Mouse (Mus musculus) bone marrow, adult 2 months (tissue): Measurements from ENCODE around the gene Ttc4. TPM values are rescaled to one million over a fixed set of nuclear protein-coding genes. Genes with fewer than 3 reads are reported as not detected.

Source experiments
- H3K27ac ChIP-seq: fragments of 200-500 bp; 2 replicates; pipeline ENCODE4 v1.5.1; 2012; ENCODE audit warnings: low read depth, mild to moderate bottlenecking, control low read depth, inconsistent platforms, low read length; ENCODE audit not compliant: control insufficient read depth, poor library complexity, insufficient read depth
- H3K4me1 ChIP-seq: fragments of 200-500 bp; 2 replicates; pipeline ENCODE4 v1.6.1; 2011; ENCODE audit warnings: low read length; ENCODE audit not compliant: control insufficient read depth, insufficient read depth
- H3K4me3 ChIP-seq: fragments of 200-500 bp; replicated peaks from 2 replicates; pipeline ENCODE3; 2011; ENCODE audit warnings: mild to moderate bottlenecking, low read depth, low read length, control low read depth; ENCODE audit not compliant: control insufficient read depth
- CTCF ChIP-seq: fragments of 200-500 bp; IDR thresholded peaks from 2 replicates; pipeline ENCODE4 v1.5.1; 2011; ENCODE audit warnings: low read length, control low read depth; ENCODE audit not compliant: control insufficient read depth, insufficient read depth
- POLR2A ChIP-seq: fragments of 200-500 bp; IDR thresholded peaks from 2 replicates; pipeline ENCODE4 v1.6.1; 2011; ENCODE audit warnings: low read depth, mild to moderate bottlenecking, control low read depth, low read length, borderline replicate concordance; ENCODE audit not compliant: control insufficient read depth
- WGBS: fragments of 180-500 bp; shearing (Covaris S2); methylation state at CpG from one replicate; pipeline ENCODE4 v1.1.7; 2018; 5-methylcytosine and 5-hydroxymethylcytosine counted together
- polyA plus RNA-seq: library from polyadenylated mRNA; stranded (reverse); fragments of >200 nt; gene quantifications from 2 replicates; pipeline ENCODE4 v1.2.4, GENCODE M21; 2011; ENCODE audit warnings: low replicate concordance; ENCODE audit not compliant: missing spikeins, insufficient read depth, insufficient read length

The Ttc4 gene
- polyA plus RNA-seq, 1 experiment: 38.1 TPM

GRCm38 (mm10) chr4:106699989-106700388 is 21.2 kb upstream of the Ttc4 start:
- Histone ChIP-seq H3K4me1 (no peaks in the 10 kb centered on the region), H3K27ac (no peak overlapping the region), H3K4me3 (no peak overlapping the region)
- TF ChIP-seq POLR2A (no peak), CTCF (peak; percentile 65)
- WGBS: 17% methylated on average over 9 of the region's 9 CpGs

GRCm38 (mm10) chr4:106693841-106694430 is 15.2 kb upstream of the Ttc4 start:
- Histone ChIP-seq H3K4me3 (no peak overlapping the region), H3K4me1 (no peaks in the 10 kb centered on the region), H3K27ac (no peak overlapping the region)
- no peak for TF ChIP-seq CTCF
- TF ChIP-seq POLR2A: no peak
- 79% methylated on average over 15 of the region's 15 CpGs for WGBS

- Histone ChIP-seq H3K27ac (no peak overlapping the region), H3K4me3 (no peak overlapping the region), H3K4me1 (no peaks in the 10 kb centered on the region)
- TF ChIP-seq POLR2A (no peak), CTCF (no peak)
- WGBS: 45% methylated on average over 3 of the region's 3 CpGs
Measured at GRCm38 (mm10) chr4:106688636-106689296, 10.0 kb upstream of the Ttc4 start.

- Histone ChIP-seq H3K4me1 (no peaks in the 10 kb centered on the region; the same call in 1 of the 2 replicates), H3K4me3 (no peak overlapping the region), H3K27ac (no peak overlapping the region)
- 44% methylated on average over 2 of the region's 2 CpGs for WGBS
- no peak for TF ChIP-seq POLR2A
- TF ChIP-seq CTCF: no peak
Measured at GRCm38 (mm10) chr4:106680955-106681354, 2.2 kb upstream of the Ttc4 start.

- WGBS: 61% methylated on average over 3 of the region's 3 CpGs
- no peak overlapping the region for H3K27ac ChIP-seq
- H3K4me3 ChIP-seq: no peak overlapping the region
Measured at GRCm38 (mm10) chr4:106679152-106679551, 408 bp upstream of the Ttc4 start.

GRCm38 (mm10) chr4:106676749-106677148 is 2.0 kb downstream of the Ttc4 start:
- TF ChIP-seq CTCF: no peak
- no peak for TF ChIP-seq POLR2A
- no peaks in the 10 kb centered on the region; the same call in 1 of the 2 replicates for H3K4me1 ChIP-seq
- H3K4me3 ChIP-seq: no peak overlapping the region
- H3K27ac ChIP-seq: no peak overlapping the region
- WGBS: 82% methylated on average over 5 of the region's 5 CpGs

More at GRCm38 (mm10) chr4:106679152-106679551, 408 bp upstream of the Ttc4 start:
- TF ChIP-seq POLR2A: no peak
- no peak for TF ChIP-seq CTCF
- no peaks in the 10 kb centered on the region; the same call in 1 of the 2 replicates for H3K4me1 ChIP-seq

- H3K27ac ChIP-seq: no peak overlapping the region
- 95% methylated on average over 2 of the region's 2 CpGs for WGBS
- TF ChIP-seq POLR2A: no peak
- no peak for TF ChIP-seq CTCF
- no peaks in the 10 kb centered on the region for H3K4me1 ChIP-seq
- H3K4me3 ChIP-seq: no peak overlapping the region
Measured at GRCm38 (mm10) chr4:106666546-106666945, 12.2 kb downstream of the Ttc4 start.

- Histone ChIP-seq H3K4me3 (no peak overlapping the region), H3K27ac (no peak overlapping the region), H3K4me1 (no peaks in the 10 kb centered on the region)
- WGBS: 90% methylated on average over 10 of the region's 10 CpGs
- TF ChIP-seq CTCF (no peak), POLR2A (no peak)
Measured at GRCm38 (mm10) chr4:106665673-106666072, 13.1 kb downstream of the Ttc4 start.
